Mouse (Mus musculus): ENCODE measurements at regions not wholly inside any gene's neighbourhood (a gene's known extent, or its start where the extent isn't known, plus 50 kb on each side); places are given as distances from the start of the nearest gene placed in this dataset.

DNA sequence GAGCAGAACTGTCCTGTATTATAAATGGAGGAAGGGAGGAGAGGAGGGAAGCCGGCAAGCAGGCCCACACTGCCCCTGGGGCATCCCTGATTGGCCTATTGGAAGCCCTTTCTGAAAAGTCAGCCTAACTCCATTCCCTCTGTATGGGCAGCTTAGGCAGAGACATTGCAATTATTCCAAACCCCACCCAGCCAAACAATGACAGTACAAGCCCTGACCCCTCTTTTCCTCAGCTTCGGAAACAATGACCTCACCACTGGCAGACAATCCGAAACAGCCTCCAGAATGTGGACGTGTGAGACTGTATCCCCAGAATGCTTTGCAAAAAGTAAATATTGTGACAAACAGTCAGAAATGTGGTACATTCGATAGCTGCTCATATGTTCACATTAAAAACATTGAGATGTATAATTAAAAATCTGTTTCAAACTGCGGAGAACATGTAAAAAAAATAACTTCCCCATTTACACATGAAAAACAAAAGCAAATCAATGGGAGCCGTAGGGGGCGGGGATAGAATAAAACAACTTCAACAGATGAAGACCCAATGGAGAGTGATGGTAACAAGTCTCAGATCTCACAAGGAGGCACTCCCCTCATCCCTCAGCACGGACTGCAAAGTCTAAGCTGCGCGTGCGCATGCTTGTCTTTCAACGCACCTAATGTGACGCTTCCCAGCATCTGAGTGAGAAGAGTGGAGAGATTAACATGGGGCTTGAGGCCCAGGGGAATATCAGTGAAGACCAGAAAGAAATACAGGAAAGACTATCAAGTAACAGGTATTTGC lies 134.9 kb upstream of the Top1 start:
- H3K36me3 ChIP-seq (ENCODE audit: control insufficient read depth, insufficient read depth, low read length): no peaks in the 10 kb centered on the region
- no peak overlapping the region for H3K27ac ChIP-seq (replicated peaks; ENCODE audit: low read depth, low read length)
- H3K4me3 ChIP-seq (replicated peaks; ENCODE audit: low read depth, low read length): no peak overlapping the region
- ATAC-seq (ENCODE audit: low FRiP score, low TSS enrichment): no peak
- H3K4me1 ChIP-seq (ENCODE audit: control insufficient read depth, insufficient read depth, low read length): peaks cover 5% of the 10 kb centered on the region; the same call in 1 of the 2 replicates
- peak; percentile 45 for DNase-seq
- no peaks in the 10 kb centered on the region for H3K9me3 ChIP-seq (ENCODE audit: control insufficient read depth, low read length)
- H3K9ac ChIP-seq (replicated peaks; ENCODE audit: low read length): no peak overlapping the region
- H3K4me2 ChIP-seq (ENCODE audit: low read length): no peak overlapping the region
- WGBS: 43% methylated on average over 14 of the region's 14 CpGs
- H3K27me3 ChIP-seq (ENCODE audit: control insufficient read depth, insufficient read depth, low read length): no peaks in the 10 kb centered on the region

GRCm38 (mm10) chr2:160515621-160516020 lies 130.1 kb upstream of the Top1 start:
- H3K27ac ChIP-seq (replicated peaks; ENCODE audit: low read depth, low read length): no peak overlapping the region
- H3K9me3 ChIP-seq (ENCODE audit: control insufficient read depth, low read length): no peaks in the 10 kb centered on the region
- ATAC-seq (ENCODE audit: low FRiP score, low TSS enrichment): no peak
- H3K9ac ChIP-seq (replicated peaks; ENCODE audit: low read length): no peak overlapping the region
- H3K36me3 ChIP-seq (ENCODE audit: control insufficient read depth, insufficient read depth, low read length): no peaks in the 10 kb centered on the region
- WGBS: 67% methylated on average over 6 of the region's 6 CpGs
- DNase-seq: no peak
- no peak overlapping the region for H3K4me2 ChIP-seq (ENCODE audit: low read length)
- no peaks in the 10 kb centered on the region for H3K4me1 ChIP-seq (ENCODE audit: control insufficient read depth, insufficient read depth, low read length)
- no peak overlapping the region for H3K4me3 ChIP-seq (replicated peaks; ENCODE audit: low read depth, low read length)
- no peaks in the 10 kb centered on the region; the same call in 1 of the 2 replicates for H3K27me3 ChIP-seq (ENCODE audit: control insufficient read depth, insufficient read depth, low read length)

DNA sequence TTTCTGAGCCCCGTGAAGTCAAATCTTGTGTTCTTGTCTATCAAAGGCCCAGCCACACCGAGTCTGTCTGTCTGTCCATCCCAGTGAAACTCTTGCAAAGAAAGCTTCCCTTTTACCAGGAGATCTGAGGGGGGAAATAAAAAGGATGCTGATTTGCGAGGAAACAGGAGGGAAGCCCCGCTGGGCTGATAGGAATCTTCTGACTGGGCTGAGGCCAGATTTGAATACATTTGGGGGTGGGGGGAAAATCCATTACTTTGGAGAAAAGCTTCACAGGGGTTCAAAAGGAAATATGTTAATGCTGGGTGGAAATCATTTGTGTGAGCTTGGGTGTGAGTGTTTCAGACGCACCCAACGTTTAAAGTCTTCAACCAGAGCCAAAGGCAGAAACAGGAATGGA lies 129.2 kb upstream of the Top1 start:
- H3K4me2 ChIP-seq (ENCODE audit: low read length): no peak overlapping the region
- no peaks in the 10 kb centered on the region for H3K9me3 ChIP-seq (ENCODE audit: control insufficient read depth, low read length)
- 7% methylated on average over 6 of the region's 6 CpGs for WGBS
- no peaks in the 10 kb centered on the region for H3K36me3 ChIP-seq (ENCODE audit: control insufficient read depth, insufficient read depth, low read length)
- ATAC-seq (ENCODE audit: low FRiP score, low TSS enrichment): no peak
- H3K27me3 ChIP-seq (ENCODE audit: control insufficient read depth, insufficient read depth, low read length): no peaks in the 10 kb centered on the region; the same call in 1 of the 2 replicates
- H3K4me3 ChIP-seq (replicated peaks; ENCODE audit: low read depth, low read length): no peak overlapping the region
- no peak overlapping the region for H3K27ac ChIP-seq (replicated peaks; ENCODE audit: low read depth, low read length)
- peak; percentile 21 for DNase-seq
- no peaks in the 10 kb centered on the region for H3K4me1 ChIP-seq (ENCODE audit: control insufficient read depth, insufficient read depth, low read length)
- no peak overlapping the region for H3K9ac ChIP-seq (replicated peaks; ENCODE audit: low read length)

DNA sequence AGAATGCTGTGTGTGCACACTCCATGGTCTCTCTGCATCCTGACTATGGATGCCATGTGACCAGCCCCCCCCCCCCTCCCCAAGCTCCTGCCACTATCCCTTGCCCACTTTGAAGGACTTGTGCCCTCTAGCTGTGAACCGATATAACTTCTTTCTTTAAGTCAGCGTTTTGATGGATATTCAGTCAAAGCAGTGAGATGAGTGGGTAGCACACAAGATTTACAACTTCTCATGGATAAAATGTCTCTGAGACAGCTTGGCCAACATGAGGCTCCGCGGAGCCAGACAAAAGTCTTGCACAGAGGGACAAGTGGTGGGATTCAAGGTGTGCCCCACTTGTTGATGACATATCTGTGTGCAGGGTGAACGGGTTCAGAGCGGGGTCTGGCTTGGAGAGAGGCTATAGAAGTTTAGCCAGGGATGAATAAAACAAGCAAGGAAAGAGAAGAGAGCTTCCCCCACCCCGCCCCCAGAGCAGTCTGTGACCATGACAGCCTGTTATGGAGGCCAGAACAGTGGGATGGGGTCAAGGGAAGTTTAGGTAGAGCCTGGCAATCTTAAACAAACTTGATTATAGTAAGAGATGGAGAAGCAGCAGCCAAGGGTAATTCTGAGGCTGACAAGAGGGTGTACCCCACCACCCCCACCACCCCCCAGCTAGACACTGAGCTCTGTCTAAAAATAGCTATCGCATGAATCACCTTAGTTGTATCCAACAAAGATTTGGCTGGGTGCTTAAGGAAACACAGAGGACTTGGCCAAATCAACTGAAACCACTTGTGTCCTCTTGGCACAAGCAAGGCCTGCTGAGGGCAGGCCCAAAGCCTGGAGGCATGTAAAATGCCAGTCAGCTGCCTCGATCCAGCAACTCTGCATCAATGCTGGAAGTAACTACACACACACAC lies 120.1 kb upstream of the Top1 start:
- H3K27me3 ChIP-seq (ENCODE audit: control insufficient read depth, insufficient read depth, low read length): no peaks in the 10 kb centered on the region
- WGBS: 88% methylated on average over 9 of the region's 9 CpGs
- H3K4me3 ChIP-seq (replicated peaks; ENCODE audit: low read depth, low read length): no peak overlapping the region
- H3K4me2 ChIP-seq (ENCODE audit: low read length): no peak overlapping the region
- H3K36me3 ChIP-seq (ENCODE audit: control insufficient read depth, insufficient read depth, low read length): no peaks in the 10 kb centered on the region
- H3K9me3 ChIP-seq (ENCODE audit: control insufficient read depth, low read length): no peaks in the 10 kb centered on the region
- no peak overlapping the region for H3K27ac ChIP-seq (replicated peaks; ENCODE audit: low read depth, low read length)
- no peak for DNase-seq
- ATAC-seq (ENCODE audit: low FRiP score, low TSS enrichment): no peak
- H3K9ac ChIP-seq (replicated peaks; ENCODE audit: low read length): no peak overlapping the region
- no peaks in the 10 kb centered on the region for H3K4me1 ChIP-seq (ENCODE audit: control insufficient read depth, insufficient read depth, low read length)

- H3K4me1 ChIP-seq (ENCODE audit: control insufficient read depth, insufficient read depth, low read length): no peaks in the 10 kb centered on the region
- 52% methylated on average over 8 of the region's 8 CpGs for WGBS
- H3K27ac ChIP-seq (replicated peaks; ENCODE audit: low read depth, low read length): no peak overlapping the region
- ATAC-seq (ENCODE audit: low FRiP score, low TSS enrichment): no peak
- H3K36me3 ChIP-seq (ENCODE audit: control insufficient read depth, insufficient read depth, low read length): no peaks in the 10 kb centered on the region
- no peaks in the 10 kb centered on the region for H3K9me3 ChIP-seq (ENCODE audit: control insufficient read depth, low read length)
- no peak overlapping the region for H3K9ac ChIP-seq (replicated peaks; ENCODE audit: low read length)
- H3K4me2 ChIP-seq (ENCODE audit: low read length): no peak overlapping the region
- H3K4me3 ChIP-seq (replicated peaks; ENCODE audit: low read depth, low read length): no peak overlapping the region
- no peak for DNase-seq
- H3K27me3 ChIP-seq (ENCODE audit: control insufficient read depth, insufficient read depth, low read length): no peaks in the 10 kb centered on the region
These were observed 119.1 kb upstream of the Top1 start for GRCm38 (mm10) chr2:160526377-160527125.

- no peak overlapping the region for H3K9ac ChIP-seq (replicated peaks; ENCODE audit: low read length)
- DNase-seq (no peak), ATAC-seq (ENCODE audit: low FRiP score, low TSS enrichment) (no peak)
- no peaks in the 10 kb centered on the region for H3K4me1 ChIP-seq (ENCODE audit: control insufficient read depth, insufficient read depth, low read length)
- H3K9me3 ChIP-seq (ENCODE audit: control insufficient read depth, low read length): no peaks in the 10 kb centered on the region
- H3K4me3 ChIP-seq (replicated peaks; ENCODE audit: low read depth, low read length): no peak overlapping the region
- 76% methylated on average over 7 of the region's 7 CpGs for WGBS
- H3K36me3 ChIP-seq (ENCODE audit: control insufficient read depth, insufficient read depth, low read length): no peaks in the 10 kb centered on the region
- H3K27ac ChIP-seq (replicated peaks; ENCODE audit: low read depth, low read length): no peak overlapping the region
- H3K27me3 ChIP-seq (ENCODE audit: control insufficient read depth, insufficient read depth, low read length): no peaks in the 10 kb centered on the region
- H3K4me2 ChIP-seq (ENCODE audit: low read length): no peak overlapping the region
These were observed 116.4 kb upstream of the Top1 start for GRCm38 (mm10) chr2:160529306-160529705.

DNA sequence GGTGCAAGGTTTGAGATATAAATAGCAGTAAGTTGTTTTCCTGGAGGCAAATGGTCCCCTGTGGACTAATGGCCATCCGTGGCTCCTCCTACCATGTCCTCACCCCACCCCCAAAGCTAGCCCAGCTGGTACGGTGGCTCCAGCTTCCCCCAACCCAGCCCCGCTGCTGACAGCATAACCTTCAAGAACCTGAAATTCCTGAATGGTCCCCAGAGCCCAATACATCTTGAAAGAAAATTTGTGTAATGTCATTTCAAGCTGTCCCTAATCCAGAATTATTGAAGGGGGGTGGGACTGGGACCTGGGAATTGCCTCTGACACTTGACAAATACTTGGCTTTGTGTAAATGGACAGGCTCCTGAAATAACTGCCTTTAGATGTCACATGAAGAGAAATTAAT lies 115.3 kb upstream of the Top1 start:
- no peaks in the 10 kb centered on the region for H3K27me3 ChIP-seq (ENCODE audit: control insufficient read depth, insufficient read depth, low read length)
- ATAC-seq (ENCODE audit: low FRiP score, low TSS enrichment): no peak
- H3K4me1 ChIP-seq (ENCODE audit: control insufficient read depth, insufficient read depth, low read length): no peaks in the 10 kb centered on the region
- H3K4me3 ChIP-seq (replicated peaks; ENCODE audit: low read depth, low read length): no peak overlapping the region
- no peak overlapping the region for H3K9ac ChIP-seq (replicated peaks; ENCODE audit: low read length)
- H3K27ac ChIP-seq (replicated peaks; ENCODE audit: low read depth, low read length): no peak overlapping the region
- WGBS: 49% methylated on average over 3 of the region's 3 CpGs
- H3K36me3 ChIP-seq (ENCODE audit: control insufficient read depth, insufficient read depth, low read length): no peaks in the 10 kb centered on the region
- no peak for DNase-seq
- H3K4me2 ChIP-seq (ENCODE audit: low read length): no peak overlapping the region
- H3K9me3 ChIP-seq (ENCODE audit: control insufficient read depth, low read length): no peaks in the 10 kb centered on the region

DNA sequence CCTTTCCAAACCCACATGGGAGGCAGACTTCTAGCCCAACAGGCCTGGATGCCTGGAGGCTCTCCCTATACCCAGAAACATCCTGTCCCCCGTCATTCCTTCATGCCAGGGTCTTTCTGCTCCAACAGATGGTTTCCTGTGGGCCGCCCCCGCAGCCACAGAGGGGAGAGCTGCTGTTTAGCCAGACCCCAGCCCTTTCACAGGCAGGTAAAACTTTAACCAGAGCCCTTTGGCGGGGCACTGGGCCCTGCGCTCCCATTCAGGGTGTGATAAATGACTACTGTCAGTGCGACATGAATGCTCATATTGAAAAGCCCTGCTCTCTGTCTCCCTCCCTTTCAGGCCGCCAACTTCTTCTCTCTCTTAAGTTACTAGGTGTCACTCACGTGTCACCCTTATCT lies 108.4 kb upstream of the Top1 start:
- 58% methylated on average over 8 of the region's 8 CpGs for WGBS
- H3K9me3 ChIP-seq (ENCODE audit: control insufficient read depth, low read length): no peaks in the 10 kb centered on the region

More for the DNA sequence above, 108.4 kb upstream of the Top1 start:
- Histone ChIP-seq H3K4me2 (ENCODE audit: low read length) (no peak overlapping the region), H3K4me3 (replicated peaks; ENCODE audit: low read depth, low read length) (no peak overlapping the region), H3K4me1 (ENCODE audit: control insufficient read depth, insufficient read depth, low read length) (no peaks in the 10 kb centered on the region), H3K27me3 (ENCODE audit: control insufficient read depth, insufficient read depth, low read length) (no peaks in the 10 kb centered on the region), H3K27ac (replicated peaks; ENCODE audit: low read depth, low read length) (no peak overlapping the region), H3K9ac (replicated peaks; ENCODE audit: low read length) (no peak overlapping the region), H3K36me3 (ENCODE audit: control insufficient read depth, insufficient read depth, low read length) (no peaks in the 10 kb centered on the region)
- DNase-seq (no peak), ATAC-seq (ENCODE audit: low FRiP score, low TSS enrichment) (no peak)

Data from midbrain, embryonic 14.5 days (tissue).